Mouse (Mus musculus) liver, embryonic 13.5 days (tissue): ENCODE measurements around the gene Nudt4. TPM values are rescaled to one million over a fixed set of nuclear protein-coding genes. Genes with fewer than 3 reads are reported as not detected.
"Not testable (repeated sequence)": the region's sequence is repeated elsewhere in the genome, so short reads cannot be mapped to it uniquely, and the experiment has no call there.

Source experiments
- ATAC-seq: fragments of 200-750 bp; cut with Nextera tagmentation; 2 replicates; pipeline ENCODE4 v1.8.0; 2017; ENCODE audit warnings: low read depth, mild to moderate bottlenecking, moderate number of reproducible peaks, moderate library complexity
- DNase-seq: peaks from one replicate; pipeline ENCODE4 v3.0.0; 2022
- H3K27ac ChIP-seq: fragments of 300-500 bp; sonication (generic); 2 replicates; pipeline ENCODE4 v1.5.1; 2015; ENCODE audit warnings: moderate library complexity, mild to moderate bottlenecking, inconsistent platforms
- H3K27me3 ChIP-seq: fragments of 300-500 bp; sonication (generic); 2 replicates; pipeline ENCODE4 v1.6.1; 2015; ENCODE audit warnings: mild to moderate bottlenecking, inconsistent platforms
- H3K36me3 ChIP-seq: fragments of 300-500 bp; sonication (generic); 2 replicates; pipeline ENCODE4 v1.6.1; 2015; ENCODE audit warnings: mild to moderate bottlenecking, inconsistent platforms
- H3K4me1 ChIP-seq: fragments of 300-500 bp; sonication (generic); replicated peaks from 2 replicates; pipeline ENCODE4 v1.6.1; 2015; ENCODE audit warnings: inconsistent platforms
- H3K4me2 ChIP-seq: fragments of 300-500 bp; sonication (generic); 2 replicates; pipeline ENCODE4 v1.6.1; 2015; ENCODE audit warnings: inconsistent platforms, mild to moderate bottlenecking, moderate library complexity
- H3K4me3 ChIP-seq: fragments of 300-500 bp; sonication (generic); replicated peaks from 2 replicates; pipeline ENCODE4 v1.5.1; 2015; ENCODE audit warnings: mild to moderate bottlenecking, inconsistent platforms
- H3K9ac ChIP-seq: fragments of 300-500 bp; sonication (generic); 2 replicates; pipeline ENCODE4 v1.6.1; 2015; ENCODE audit warnings: mild to moderate bottlenecking, inconsistent platforms
- H3K9me3 ChIP-seq: fragments of 300-500 bp; sonication (generic); replicated peaks from 2 replicates; pipeline ENCODE4 v1.6.1; 2016; ENCODE audit warnings: inconsistent platforms
- WGBS: fragments of 180-500 bp; shearing (Covaris S2); methylation state at CpG from one replicate; pipeline ENCODE4 v1.1.7; 2015; ENCODE audit not compliant: insufficient replicate concordance; 5-methylcytosine and 5-hydroxymethylcytosine counted together
- polyA plus RNA-seq: library from polyadenylated mRNA; unstranded; fragments of >200 nt; fragmentation: Nextera tagmentation; extraction: Ambion mirVana; gene quantifications from 2 replicates; pipeline ENCODE4 v1.2.1, GENCODE M21; 2015

Gene Nudt4
- polyA plus RNA-seq, 1 experiment from 2014 or later: 81.7 TPM

- H3K36me3 ChIP-seq: peaks cover 90% of the 10 kb centered on the region
- DNase-seq (no peak), ATAC-seq (no peak)
- no peaks in the 10 kb centered on the region for H3K27me3 ChIP-seq
- H3K27ac ChIP-seq: no peak overlapping the region
- H3K9me3 ChIP-seq: no peaks in the 10 kb centered on the region
- H3K4me2 ChIP-seq: no peak overlapping the region
- H3K9ac ChIP-seq: no peak overlapping the region
- H3K4me3 ChIP-seq: no peak overlapping the region
- peaks cover 29% of the 10 kb centered on the region for H3K4me1 ChIP-seq
- 60% methylated on average over 1 of the region's 1 CpGs for WGBS
These were observed 13.4 kb downstream of the Nudt4 start for GRCm38 (mm10) chr10:95550506-95550905.

GRCm38 (mm10) chr10:95549080-95549479 is 14.9 kb downstream of the Nudt4 start:
- not testable (repeated sequence) for H3K27me3 ChIP-seq, ATAC-seq, H3K27ac ChIP-seq, H3K9ac ChIP-seq, DNase-seq, H3K9me3 ChIP-seq, H3K4me2 ChIP-seq, H3K4me3 ChIP-seq
- WGBS: 83% methylated on average over 5 of the region's 5 CpGs
- H3K36me3 ChIP-seq: peaks cover 91% of the 10 kb centered on the region
- H3K4me1 ChIP-seq: peaks cover 19% of the 10 kb centered on the region

- DNase-seq (no peak), ATAC-seq (no peak)
- peaks cover 12% of the 10 kb centered on the region for H3K4me1 ChIP-seq
- no peaks in the 10 kb centered on the region for H3K27me3 ChIP-seq
- H3K9me3 ChIP-seq: no peaks in the 10 kb centered on the region
- WGBS: 81% methylated on average over 11 of the region's 11 CpGs
- no peak overlapping the region for H3K27ac ChIP-seq
- H3K4me2 ChIP-seq: no peak overlapping the region
- no peak overlapping the region for H3K4me3 ChIP-seq
- H3K36me3 ChIP-seq: peaks cover 93% of the 10 kb centered on the region
- H3K9ac ChIP-seq: no peak overlapping the region
These were observed 15.7 kb downstream of the Nudt4 start for GRCm38 (mm10) chr10:95548154-95548826.

GRCm38 (mm10) chr10:95546178-95546577 is 17.8 kb downstream of the Nudt4 start:
- H3K9ac ChIP-seq: no peak overlapping the region
- no peaks in the 10 kb centered on the region for H3K9me3 ChIP-seq
- DNase-seq (no peak), ATAC-seq (no peak)
- no peak overlapping the region for H3K4me3 ChIP-seq
- no peak overlapping the region for H3K4me2 ChIP-seq
- peaks cover 78% of the 10 kb centered on the region for H3K36me3 ChIP-seq
- H3K4me1 ChIP-seq: no peaks in the 10 kb centered on the region; the same call in 1 of the 2 replicates
- no peaks in the 10 kb centered on the region for H3K27me3 ChIP-seq
- no peak overlapping the region for H3K27ac ChIP-seq
- WGBS: 85% methylated on average over 2 of the region's 2 CpGs

DNA sequence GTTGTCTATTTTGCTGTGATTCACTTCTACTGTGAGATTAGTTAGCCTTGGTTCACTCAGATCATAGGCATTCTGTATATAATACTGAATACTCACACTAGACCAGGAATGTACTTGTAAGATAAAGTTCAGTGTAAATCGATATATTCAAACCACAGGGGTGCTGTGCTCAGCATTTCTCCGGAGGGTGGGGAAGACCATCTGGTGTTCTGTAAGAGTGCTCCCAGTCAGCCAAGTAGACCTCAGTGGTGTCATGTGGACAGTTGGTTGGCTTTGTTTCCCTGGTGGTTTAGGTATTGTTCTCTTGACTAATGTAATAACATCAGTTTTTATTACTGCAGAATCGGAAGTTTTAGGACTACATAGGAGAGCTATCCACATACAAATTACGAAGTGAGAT is 18.9 kb downstream of the Nudt4 start:
- H3K4me3 ChIP-seq: no peak overlapping the region
- ATAC-seq (0 out of 2 replicates have a peak, but pooled peaks have one; percentile 24), DNase-seq (no peak)
- no peak overlapping the region for H3K9ac ChIP-seq
- H3K27me3 ChIP-seq: no peaks in the 10 kb centered on the region
- no peak overlapping the region for H3K4me2 ChIP-seq
- H3K36me3 ChIP-seq: peaks cover 67% of the 10 kb centered on the region
- WGBS: 73% methylated on average over 4 of the region's 4 CpGs
- no peaks in the 10 kb centered on the region for H3K9me3 ChIP-seq
- H3K4me1 ChIP-seq: no peaks in the 10 kb centered on the region; the same call in 1 of the 2 replicates
- H3K27ac ChIP-seq: no peak overlapping the region

GRCm38 (mm10) chr10:95544651-95545050 is 19.3 kb downstream of the Nudt4 start:
- ATAC-seq (no peak), DNase-seq (no peak)
- Histone ChIP-seq H3K9me3 (no peaks in the 10 kb centered on the region), H3K27ac (no peak overlapping the region), H3K4me1 (peaks cover 4% of the 10 kb centered on the region; the same call in 1 of the 2 replicates), H3K36me3 (peaks cover 63% of the 10 kb centered on the region), H3K27me3 (no peaks in the 10 kb centered on the region), H3K9ac (no peak overlapping the region), H3K4me2 (no peak overlapping the region), H3K4me3 (no peak overlapping the region)
- WGBS: 69% methylated on average over 2 of the region's 2 CpGs

DNA sequence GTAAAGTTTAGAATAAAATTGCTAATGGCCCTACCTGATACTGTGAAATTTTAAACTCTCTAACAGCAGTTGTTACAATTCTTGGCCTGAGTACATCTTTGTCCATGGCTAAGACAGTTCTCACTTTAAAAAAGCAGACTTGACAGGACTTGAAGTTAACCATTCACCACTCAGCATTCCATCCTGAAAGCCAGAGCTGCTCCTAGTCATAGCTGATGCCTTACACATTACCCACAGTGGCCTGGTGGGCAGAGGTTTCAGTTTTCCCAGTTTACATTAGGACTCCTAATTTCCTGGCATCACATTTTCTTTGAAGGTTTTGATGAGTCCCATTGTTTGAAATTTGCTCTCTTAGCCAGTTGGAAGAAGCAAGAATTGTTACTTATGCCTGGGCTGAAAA is 19.9 kb downstream of the Nudt4 start:
- H3K36me3 ChIP-seq: peaks cover 57% of the 10 kb centered on the region
- H3K4me2 ChIP-seq: no peak overlapping the region
- H3K4me3 ChIP-seq: no peak overlapping the region
- no peaks in the 10 kb centered on the region for H3K27me3 ChIP-seq
- peaks cover 8% of the 10 kb centered on the region for H3K4me1 ChIP-seq
- ATAC-seq (no peak), DNase-seq (no peak)
- H3K9me3 ChIP-seq: no peaks in the 10 kb centered on the region
- H3K9ac ChIP-seq: no peak overlapping the region
- H3K27ac ChIP-seq: no peak overlapping the region

DNA sequence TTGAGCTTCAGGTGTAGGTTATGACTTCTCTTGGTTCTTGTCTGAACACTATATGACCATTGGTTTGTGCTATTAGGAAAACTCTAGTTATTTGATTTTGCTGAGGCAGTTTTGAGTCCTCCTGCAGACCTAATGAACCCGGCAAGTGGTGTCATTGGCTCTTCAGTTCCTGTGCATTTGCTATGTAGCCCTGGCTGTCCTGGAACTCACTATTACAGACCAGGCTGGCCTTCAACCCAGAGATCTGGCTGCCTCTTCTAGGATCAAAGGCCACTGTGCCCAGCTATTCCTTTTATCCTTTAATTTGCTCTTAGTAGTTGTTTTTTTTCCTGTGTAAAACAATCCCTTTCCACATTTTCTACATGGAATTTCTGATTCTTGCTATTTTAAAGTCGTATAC is 20.6 kb downstream of the Nudt4 start:
- Histone ChIP-seq H3K9ac (no peak overlapping the region), H3K4me3 (no peak overlapping the region), H3K27ac (no peak overlapping the region; the same call in 1 of the 2 replicates), H3K36me3 (peaks cover 52% of the 10 kb centered on the region), H3K9me3 (no peaks in the 10 kb centered on the region), H3K27me3 (no peaks in the 10 kb centered on the region), H3K4me1 (peaks cover 14% of the 10 kb centered on the region), H3K4me2 (no peak overlapping the region)
- ATAC-seq (no peak), DNase-seq (no peak)
- WGBS: 86% methylated on average over 2 of the region's 2 CpGs

DNA sequence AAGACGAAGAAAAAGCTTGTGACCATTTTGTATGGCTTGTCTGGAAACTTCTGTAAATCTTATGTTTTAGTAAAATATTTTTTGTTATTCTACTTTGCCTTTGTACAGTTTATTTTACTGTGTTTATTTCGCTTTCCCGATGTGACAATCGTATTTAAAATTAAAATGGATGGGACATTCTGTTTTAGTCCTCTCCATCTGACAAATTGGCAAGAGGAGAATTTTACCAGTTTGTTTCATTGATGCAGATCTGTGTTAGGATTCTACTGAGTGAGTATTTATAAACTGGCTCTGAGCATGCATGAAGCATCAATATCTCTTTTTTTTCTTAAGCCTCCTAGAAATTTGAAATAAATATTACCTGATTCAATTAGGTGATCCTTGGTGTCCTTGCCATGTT is 21.0 kb downstream of the Nudt4 start:
- ATAC-seq: no peak

GRCm38 (mm10) chr10:95539841-95540240 is 24.1 kb downstream of the Nudt4 start:
- DNase-seq (no peak), ATAC-seq (no peak)
- H3K9ac ChIP-seq: no peak overlapping the region
- H3K4me3 ChIP-seq: no peak overlapping the region
- no peaks in the 10 kb centered on the region for H3K27me3 ChIP-seq
- no peak overlapping the region for H3K4me2 ChIP-seq
- H3K9me3 ChIP-seq: no peaks in the 10 kb centered on the region
- no peak overlapping the region for H3K27ac ChIP-seq
- H3K36me3 ChIP-seq: peaks cover 17% of the 10 kb centered on the region
- peaks cover 30% of the 10 kb centered on the region for H3K4me1 ChIP-seq
- WGBS: 91% methylated on average over 3 of the region's 3 CpGs

More for the DNA sequence above, 21.0 kb downstream of the Nudt4 start:
- 88% methylated on average over 4 of the region's 4 CpGs for WGBS
- Histone ChIP-seq H3K4me3 (no peak overlapping the region), H3K9me3 (no peaks in the 10 kb centered on the region), H3K4me2 (no peak overlapping the region), H3K4me1 (peaks cover 19% of the 10 kb centered on the region), H3K27me3 (no peaks in the 10 kb centered on the region), H3K36me3 (peaks cover 47% of the 10 kb centered on the region), H3K9ac (no peak overlapping the region), H3K27ac (no peak overlapping the region)
- DNase-seq: no peak

GRCm38 (mm10) chr10:95539260-95539659 is 24.7 kb downstream of the Nudt4 start:
- Histone ChIP-seq H3K9ac (no peak overlapping the region), H3K36me3 (peaks cover 11% of the 10 kb centered on the region), H3K27ac (no peak overlapping the region), H3K27me3 (no peaks in the 10 kb centered on the region), H3K4me1 (peaks cover 33% of the 10 kb centered on the region), H3K4me3 (no peak overlapping the region), H3K9me3 (no peaks in the 10 kb centered on the region), H3K4me2 (no peak overlapping the region)
- ATAC-seq (no peak), DNase-seq (no peak)
- WGBS: 78% methylated on average over 3 of the region's 3 CpGs

- ATAC-seq (no peak), DNase-seq (no peak)
- no peaks in the 10 kb centered on the region for H3K27me3 ChIP-seq
- H3K4me2 ChIP-seq: no peak overlapping the region
- H3K4me1 ChIP-seq: peaks cover 57% of the 10 kb centered on the region
- no peak overlapping the region for H3K27ac ChIP-seq
- no peaks in the 10 kb centered on the region for H3K36me3 ChIP-seq
- no peak overlapping the region for H3K4me3 ChIP-seq
- H3K9me3 ChIP-seq: no peaks in the 10 kb centered on the region
- WGBS: 47% methylated on average over 6 of the region's 6 CpGs
- H3K9ac ChIP-seq: no peak overlapping the region
These were observed 27.8 kb downstream of the Nudt4 start for GRCm38 (mm10) chr10:95536222-95536541.
